Mouse (Mus musculus): ENCODE measurements around the gene Hivep1. TPM values are rescaled to one million over a fixed set of nuclear protein-coding genes. Genes with fewer than 3 reads are reported as not detected.

Gene Hivep1
- total RNA-seq (2023) = 68.7 to 75.1 TPM (median 72.9 TPM) in 4 replicates

GRCm38 (mm10) chr13:42051961-42052695, at the start of gene Hivep1:
Hivep1 (plus strand) TSS chr13:42052021.

Other genes starting within 250 kb of the Hivep1 start
- not detected in 4 replicates for gene Adtrp, start 204.3 kb upstream of the Hivep1 start, total RNA-seq (2023)
- gene Edn1, start 249.5 kb downstream of the Hivep1 start, total RNA-seq (2023) = not detected in 4 replicates